Mouse (Mus musculus) myocyte (in vitro differentiated cells): Measurements from ENCODE around the gene Bcl9. TPM values are rescaled to one million over a fixed set of nuclear protein-coding genes. Genes with fewer than 3 reads are reported as not detected.

Experiments used
- H3K27me3 ChIP-seq: one replicate; pipeline ENCODE4 v1.6.1; 2011; ENCODE audit not compliant: control insufficient read depth, insufficient read depth, insufficient read length
- H3K36me3 ChIP-seq: one replicate; pipeline ENCODE4 v1.6.1; 2011; ENCODE audit not compliant: control insufficient read depth, insufficient read depth
- H3K4me2 ChIP-seq: one replicate; pipeline ENCODE4 v1.6.1; 2011; ENCODE audit warnings: low read depth, control low read depth
- H3K4me3 ChIP-seq: one replicate; pipeline ENCODE4 v1.5.1; 2011; ENCODE audit warnings: mild to moderate bottlenecking, control low read depth, moderate library complexity
- H3K79me2 ChIP-seq: one replicate; pipeline ENCODE4 v1.6.1; 2011; ENCODE audit not compliant: control insufficient read depth, insufficient read depth
- H3ac ChIP-seq: one replicate; pipeline ENCODE4 v1.6.1; 2011; ENCODE audit not compliant: control insufficient read depth, insufficient read length
- CEBPB ChIP-seq: IDR thresholded peaks from 2 replicates; pipeline ENCODE4 v1.6.1; 2011; ENCODE audit warnings: mild to moderate bottlenecking, moderate library complexity; ENCODE audit not compliant: poor library complexity, insufficient read depth, severe bottlenecking
- E2F4 ChIP-seq: IDR thresholded peaks from one replicate; pipeline ENCODE4 v1.6.1; 2011; ENCODE audit warnings: mild to moderate bottlenecking, control low read depth, moderate library complexity; ENCODE audit not compliant: insufficient read depth
- MAX ChIP-seq: IDR thresholded peaks from one replicate; pipeline ENCODE4 v1.6.1; 2011; ENCODE audit warnings: low read depth, mild to moderate bottlenecking, control low read depth
- MYOD1 ChIP-seq, 3 experiments: IDR thresholded peaks; one replicate each; pipeline ENCODE4 v1.6.1; 2011; ENCODE audit warnings: control low read depth in 2 of 3, low read depth in 2 of 3, mild to moderate bottlenecking in 2 of 3, moderate library complexity in 1 of 3; ENCODE audit not compliant: insufficient read length in 2 of 3, control insufficient read depth in 1 of 3
- MYOG ChIP-seq, 3 experiments: IDR thresholded peaks; one replicate each; pipeline ENCODE4 v1.6.1; 2011; ENCODE audit warnings: control low read depth in 2 of 3, low read depth in 2 of 3, mild to moderate bottlenecking in 2 of 3; ENCODE audit not compliant: insufficient read length in 2 of 3, control insufficient read depth in 1 of 3, insufficient read depth in 1 of 3
- POLR2A ChIP-seq: IDR thresholded peaks from one replicate; pipeline ENCODE4 v1.6.1; 2011; ENCODE audit warnings: low read depth, mild to moderate bottlenecking, control low read depth, moderate library complexity; ENCODE audit not compliant: insufficient read length
- POLR2AphosphoS2 ChIP-seq: IDR thresholded peaks from one replicate; pipeline ENCODE4 v1.6.1; 2011; ENCODE audit warnings: low read depth, control low read depth; ENCODE audit not compliant: insufficient read length
- REST ChIP-seq: IDR thresholded peaks from one replicate; pipeline ENCODE4 v1.6.1; 2011; ENCODE audit warnings: mild to moderate bottlenecking, control low read depth, moderate library complexity; ENCODE audit not compliant: insufficient read depth, insufficient read length
- SRF ChIP-seq: IDR thresholded peaks from one replicate; pipeline ENCODE4 v1.6.1; 2011; ENCODE audit warnings: low read depth; ENCODE audit not compliant: control insufficient read depth, insufficient read length
- TCF12 ChIP-seq: IDR thresholded peaks from one replicate; pipeline ENCODE4 v1.6.1; 2011; ENCODE audit warnings: mild to moderate bottlenecking, control low read depth; ENCODE audit not compliant: poor library complexity, insufficient read depth, severe bottlenecking
- TCF3 ChIP-seq: IDR thresholded peaks from one replicate; pipeline ENCODE4 v1.6.1; 2011; ENCODE audit warnings: low read depth, control low read depth; ENCODE audit not compliant: insufficient read length
- USF1 ChIP-seq: IDR thresholded peaks from one replicate; pipeline ENCODE4 v1.6.1; 2011; ENCODE audit warnings: low read depth, mild to moderate bottlenecking, control low read depth, moderate library complexity
- polyA plus RNA-seq: library from polyadenylated mRNA; unstranded; fragments of >200 nt; fragmentation: generic; extraction: Trizol; gene quantifications from one replicate; pipeline ENCODE4 v1.2.1, GENCODE M21; 2012; ENCODE audit warnings: missing spikeins

Gene Bcl9
- polyA plus RNA-seq, 1 experiment = 5.7 TPM

DNA sequence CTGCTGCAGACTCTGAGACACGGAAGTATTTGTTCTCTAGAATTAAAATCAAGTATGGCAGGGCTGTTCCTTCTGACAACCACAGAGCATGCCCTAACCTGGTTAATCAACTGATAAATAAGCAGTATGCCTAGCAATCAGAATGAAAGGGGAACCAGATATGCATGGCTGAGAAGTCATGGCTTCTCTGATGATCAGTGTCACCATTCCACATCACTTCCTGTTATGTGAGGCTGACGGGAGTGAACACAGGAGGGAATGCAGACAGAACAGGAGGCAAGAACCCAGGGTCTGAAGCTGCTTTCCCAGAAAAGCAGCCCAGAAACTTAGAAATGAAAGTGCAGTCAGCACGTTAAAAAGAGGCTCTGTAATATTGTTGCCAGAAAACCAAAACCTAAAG lies 91.2 kb downstream of the Bcl9 start:
- H3K27me3 ChIP-seq = no peaks in the 10 kb centered on the region
- no peaks in the 10 kb centered on the region for H3K79me2 ChIP-seq
- TF ChIP-seq TCF3 (no peak), MYOG (IDR thresholded peaks at IDR 0.05; ENCODE audit: control insufficient read depth in 1 of 3, insufficient read depth in 1 of 3, insufficient read length in 2 of 3, low read depth in 2 of 3) (no peak), SRF (no peak), REST (no peak)
- no peak overlapping the region for H3ac ChIP-seq
- peaks cover 16% of the 10 kb centered on the region for H3K36me3 ChIP-seq
- no peak overlapping the region for H3K4me2 ChIP-seq
- no peak overlapping the region for H3K4me3 ChIP-seq

GRCm38 (mm10) chr3:97203880-97204279 lies 93.8 kb downstream of the Bcl9 start:
- Histone ChIP-seq H3ac (no peak overlapping the region), H3K4me3 (no peak overlapping the region), H3K27me3 (no peaks in the 10 kb centered on the region), H3K4me2 (no peak overlapping the region), H3K79me2 (no peaks in the 10 kb centered on the region), H3K36me3 (peaks cover 9% of the 10 kb centered on the region)
- no peak for TF ChIP-seq TCF12
- no peak for TF ChIP-seq POLR2AphosphoS2
- no peak for TF ChIP-seq MYOD1 (IDR thresholded peaks at IDR 0.05; ENCODE audit: control insufficient read depth in 1 of 3, insufficient read length in 2 of 3, low read depth in 2 of 3)
- TF ChIP-seq POLR2A = no peak
- no peak for TF ChIP-seq SRF
- no peak for TF ChIP-seq MYOG (IDR thresholded peaks at IDR 0.05; ENCODE audit: control insufficient read depth in 1 of 3, insufficient read depth in 1 of 3, insufficient read length in 2 of 3, low read depth in 2 of 3)
- TF ChIP-seq USF1 = no peak
- TF ChIP-seq CEBPB = no peak

DNA sequence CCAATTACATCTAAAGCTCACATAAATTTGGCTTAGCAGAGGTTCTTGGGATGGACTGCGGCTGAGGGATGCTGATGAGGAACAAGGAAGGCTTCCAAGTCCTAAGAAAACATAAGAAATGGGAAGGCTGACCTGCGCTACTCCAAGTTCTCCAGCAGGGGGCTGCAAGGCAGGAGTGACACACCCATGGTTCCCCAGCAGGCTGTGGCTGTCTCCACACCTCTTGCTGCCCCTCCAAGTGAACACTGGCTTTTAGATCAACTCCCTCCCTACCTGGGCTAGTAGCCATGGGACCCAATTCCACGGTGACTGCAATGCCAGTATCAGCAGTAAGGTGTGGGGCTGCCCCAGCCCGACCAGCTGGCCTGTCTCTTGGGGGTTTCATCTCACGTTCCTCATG lies 95.8 kb downstream of the Bcl9 start:
- Histone ChIP-seq H3K4me2 (no peak overlapping the region), H3K4me3 (no peak overlapping the region), H3K27me3 (no peaks in the 10 kb centered on the region), H3K36me3 (peaks cover 5% of the 10 kb centered on the region), H3K79me2 (no peaks in the 10 kb centered on the region), H3ac (no peak overlapping the region)
- TF ChIP-seq POLR2AphosphoS2 = no peak
- TF ChIP-seq TCF12 = no peak
- TF ChIP-seq MYOD1 (IDR thresholded peaks at IDR 0.05; ENCODE audit: control insufficient read depth in 1 of 3, insufficient read length in 2 of 3, low read depth in 2 of 3) = no peak
- TF ChIP-seq POLR2A = no peak
- no peak for TF ChIP-seq E2F4
- no peak for TF ChIP-seq MYOG (IDR thresholded peaks at IDR 0.05; ENCODE audit: control insufficient read depth in 1 of 3, insufficient read depth in 1 of 3, insufficient read length in 2 of 3, low read depth in 2 of 3)
- no peak for TF ChIP-seq TCF3
- no peak for TF ChIP-seq CEBPB
- TF ChIP-seq USF1 = no peak
- no peak for TF ChIP-seq SRF
- TF ChIP-seq REST = no peak
- TF ChIP-seq MAX = no peak

- TF ChIP-seq MYOD1 (IDR thresholded peaks at IDR 0.05; ENCODE audit: control insufficient read depth in 1 of 3, insufficient read length in 2 of 3, low read depth in 2 of 3) (no peak), E2F4 (no peak), REST (no peak), MAX (no peak), POLR2A (no peak), USF1 (no peak), TCF3 (no peak), TCF12 (no peak), POLR2AphosphoS2 (no peak), SRF (no peak), MYOG (IDR thresholded peaks at IDR 0.05; ENCODE audit: control insufficient read depth in 1 of 3, insufficient read depth in 1 of 3, insufficient read length in 2 of 3, low read depth in 2 of 3) (no peak)
- no peak overlapping the region for H3ac ChIP-seq
- no peak overlapping the region for H3K4me2 ChIP-seq
- no peaks in the 10 kb centered on the region for H3K79me2 ChIP-seq
- no peaks in the 10 kb centered on the region for H3K27me3 ChIP-seq
- no peaks in the 10 kb centered on the region for H3K36me3 ChIP-seq
- H3K4me3 ChIP-seq = no peak overlapping the region
These were observed 98.5 kb downstream of the Bcl9 start for GRCm38 (mm10) chr3:97199261-97199660.

GRCm38 (mm10) chr3:97196571-97196970 lies 101.1 kb downstream of the Bcl9 start:
- H3K4me3 ChIP-seq = no peak overlapping the region
- H3K36me3 ChIP-seq = no peaks in the 10 kb centered on the region
- H3K27me3 ChIP-seq = peaks cover 4% of the 10 kb centered on the region
- H3K4me2 ChIP-seq = no peak overlapping the region
- no peak overlapping the region for H3ac ChIP-seq
- H3K79me2 ChIP-seq = no peaks in the 10 kb centered on the region
- TF ChIP-seq TCF12 (no peak), TCF3 (no peak), POLR2A (no peak), CEBPB (no peak), MYOG (IDR thresholded peaks at IDR 0.05; ENCODE audit: control insufficient read depth in 1 of 3, insufficient read depth in 1 of 3, insufficient read length in 2 of 3, low read depth in 2 of 3) (no peak)
